Comparison of ENCODE assay signal across 8 mouse cellular contexts in genomic region chr9:21238004-21238732, GRCm38 (mm10). TPM values are rescaled to one million over a fixed set of nuclear protein-coding genes. Genes with fewer than 3 reads are reported as not detected.
DNase-seq lines count a peak whose midpoint lies in the region; ATAC-seq and TF ChIP-seq lines count a peak whose summit lies in the region.

No protein-coding gene starts in this region.

- DNase-seq in left cerebral cortex, adult 2 months (ENCODE audit: extremely low spot score in 1 of 2, low spot score in 2 of 2) = no peak
- DNase-seq in left cerebral cortex, postnatal 10 days (ENCODE audit: extremely low spot score in 1 of 2, low spot score in 2 of 2) = no peak
- DNase-seq in brain, adult 2 months (ENCODE audit: low read depth, low spot score) = peak; percentile 43
- peak; percentile 35 for DNase-seq in kidney, postnatal 10 days
- peak; percentile 47 for DNase-seq in neural tube, embryonic 10.5 days (ENCODE audit: extremely low spot score, low spot score)
- no peak for DNase-seq in right cerebral cortex, postnatal 14 days
- DNase-seq in layer of hippocampus, adult 9-10 months (ENCODE audit: low spot score) = no peak

- WGBS in heart, embryonic 11.5 days (ENCODE audit: insufficient replicate concordance) = under 1% methylated on average over 29 of the region's 31 CpGs

- intact Hi-C loops in left cerebral cortex, adult 2 months (cut with DNase I) = loop anchor here (2.0 kb wide), 1 partner anchor 51 kb away; no protein-coding TSS in a partner anchor
- intact Hi-C loops in left cerebral cortex, postnatal 10 days (cut with DNase I) = no loop called here

- ATAC-seq in heart, embryonic 11.5 days (replicated peaks; ENCODE audit: insufficient number of reproducible peaks, low FRiP score, low TSS enrichment) = no peak

- no peak for TF ChIP-seq CTCF in left cerebral cortex, adult 2 months (IDR thresholded peaks at IDR 0.05)

- H3K9me3 ChIP-seq in heart, embryonic 11.5 days (replicated peaks; ENCODE audit: control insufficient read depth, low read length) = no peaks in the 10 kb centered on the region

- H3K27ac ChIP-seq in left cerebral cortex, adult 2 months = peak overlapping the region; percentile 95
- H3K27ac ChIP-seq in heart, embryonic 11.5 days (ENCODE audit: low read depth, low read length) = peak overlapping the region; percentile 90

- peaks cover 14% of the 10 kb centered on the region for H3K36me3 ChIP-seq in heart, embryonic 11.5 days (ENCODE audit: control insufficient read depth, insufficient read depth, low read length)

- H3K9ac ChIP-seq in heart, embryonic 11.5 days (ENCODE audit: low read depth, low read length) = peak overlapping the region; percentile 95

- H3K4me1 ChIP-seq in heart, embryonic 11.5 days (ENCODE audit: control insufficient read depth, insufficient read depth, low read length) = peaks cover 11% of the 10 kb centered on the region

- peaks cover 4% of the 10 kb centered on the region for H3K27me3 ChIP-seq in heart, embryonic 11.5 days (ENCODE audit: control insufficient read depth, insufficient read depth, low read length)

- peak overlapping the region; percentile 92 for H3K4me3 ChIP-seq in left cerebral cortex, adult 2 months
- H3K4me3 ChIP-seq in heart, embryonic 11.5 days (ENCODE audit: low read depth, low read length) = peak overlapping the region; percentile 77

- H3K4me2 ChIP-seq in heart, embryonic 11.5 days = peak overlapping the region; percentile 76

RNA-seq across cellular contexts. Expression of gene Keap1, which starts 1.0 kb away (rescaled TPM):
- 10 to 100 TPM; 53.0 to 53.7 TPM for total RNA-seq in left cerebral cortex, adult 2 months (2021)
- total RNA-seq in left cerebral cortex, postnatal 10 days (2021) = 10 to 100 TPM; 47.9 to 50.8 TPM
- polyA plus RNA-seq in heart, embryonic 11.5 days (2014; fragmentation: Nextera tagmentation; extraction: Ambion mirVana) = 22.3 and 35.7 TPM in 2 replicates

RNA-seq across cellular contexts. Expression of gene S1pr5, which starts 10.1 kb away (rescaled TPM):
- 1 to 10 TPM; 6.8 to 8.3 TPM for total RNA-seq in left cerebral cortex, adult 2 months (2021)
- total RNA-seq in left cerebral cortex, postnatal 10 days (2021) = 1 to 10 TPM; 2.2 to 2.3 TPM
- polyA plus RNA-seq in heart, embryonic 11.5 days (2014; fragmentation: Nextera tagmentation; extraction: Ambion mirVana) = 0.11 and 0.31 TPM in 2 replicates

RNA-seq across cellular contexts. Expression of gene Atg4d, which starts 26.9 kb away (rescaled TPM):
- 10 to 100 TPM; 45.3 to 49.5 TPM for total RNA-seq in left cerebral cortex, adult 2 months (2021)
- total RNA-seq in left cerebral cortex, postnatal 10 days (2021) = 10 to 100 TPM; 29.7 to 33.9 TPM
- 45.5 and 48.2 TPM in 2 replicates for polyA plus RNA-seq in heart, embryonic 11.5 days (2014; fragmentation: Nextera tagmentation; extraction: Ambion mirVana)

RNA-seq across cellular contexts. Expression of gene Kri1, which starts 49.6 kb away (rescaled TPM):
- total RNA-seq in left cerebral cortex, adult 2 months (2021) = 10 to 100 TPM; 43.3 to 46.1 TPM
- 10 to 100 TPM; 34.4 to 39.4 TPM for total RNA-seq in left cerebral cortex, postnatal 10 days (2021)
- 9.9 and 12.3 TPM in 2 replicates for polyA plus RNA-seq in heart, embryonic 11.5 days (2014; fragmentation: Nextera tagmentation; extraction: Ambion mirVana)

RNA-seq across cellular contexts. Expression of gene Cdkn2d, which starts 53.0 kb away (rescaled TPM):
- 10 to 100 TPM; 47.9 to 54.6 TPM for total RNA-seq in left cerebral cortex, adult 2 months (2021)
- 10 to 100 TPM; 66.6 to 73.9 TPM for total RNA-seq in left cerebral cortex, postnatal 10 days (2021)
- polyA plus RNA-seq in heart, embryonic 11.5 days (2014; fragmentation: Nextera tagmentation; extraction: Ambion mirVana) = 88.4 and 99.8 TPM in 2 replicates

Comparison
In these comparisons a context has a peak if more than half of its experiments do, and no peak if none do; other contexts are left out.
1. DNase-seq: peak in brain, adult 2 months (single experiment), kidney, postnatal 10 days (single experiment) and neural tube, embryonic 10.5 days (single experiment); none in left cerebral cortex, adult 2 months (0 of 2), left cerebral cortex, postnatal 10 days (0 of 2), right cerebral cortex, postnatal 14 days (single experiment) and layer of hippocampus, adult 9-10 months (single experiment).